Mouse (Mus musculus): ENCODE data around the gene Tomm70a.
A peak's percentile ranks its signal among the peaks of the same experiment; 100 is the strongest.
"Not testable (repeated sequence)": the region's sequence is repeated elsewhere in the genome, so short reads cannot be mapped to it uniquely, and the experiment has no call there.

Gene Tomm70a

DNA sequence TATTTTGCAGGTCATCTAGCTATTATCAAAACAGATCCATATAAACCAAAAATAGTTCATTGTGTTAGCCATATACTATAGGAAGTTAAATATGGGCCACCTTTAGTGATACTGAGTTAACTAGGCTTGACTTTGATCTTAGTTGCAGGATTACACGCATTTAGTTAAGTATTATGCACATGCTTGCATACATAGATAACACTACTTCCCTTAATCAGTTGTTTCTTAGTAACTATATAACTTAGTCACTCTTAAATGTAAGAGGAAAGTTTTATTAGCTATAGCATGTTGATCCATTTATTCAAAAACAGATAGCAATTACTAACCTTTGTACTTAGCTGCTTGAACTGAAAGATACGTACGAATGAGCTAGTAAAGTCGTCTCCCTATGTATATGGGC is 29.9 kb downstream of the Tomm70a start:
- DNase-seq (ENCODE audit: low spot score) = no peak

DNA sequence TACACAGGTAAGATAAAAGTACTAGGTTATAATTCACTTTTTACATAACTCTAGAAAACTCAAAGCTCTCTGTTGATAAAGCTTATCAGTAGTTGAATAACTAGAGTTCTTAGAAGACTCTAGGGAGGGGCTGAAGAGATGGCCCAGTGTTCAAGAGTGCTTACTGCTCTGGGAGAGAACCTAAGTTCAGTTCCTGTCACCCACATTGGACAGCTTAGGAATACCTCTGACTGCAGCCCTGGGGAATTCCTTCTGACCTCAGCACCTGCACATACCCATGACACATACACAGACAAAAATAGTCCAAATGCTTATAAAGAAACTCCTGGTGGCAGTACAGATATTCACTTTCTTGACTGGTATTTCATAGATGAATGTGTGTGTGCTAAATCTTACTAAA is 34.4 kb downstream of the Tomm70a start:
- DNase-seq (ENCODE audit: low spot score) = no peak

DNA sequence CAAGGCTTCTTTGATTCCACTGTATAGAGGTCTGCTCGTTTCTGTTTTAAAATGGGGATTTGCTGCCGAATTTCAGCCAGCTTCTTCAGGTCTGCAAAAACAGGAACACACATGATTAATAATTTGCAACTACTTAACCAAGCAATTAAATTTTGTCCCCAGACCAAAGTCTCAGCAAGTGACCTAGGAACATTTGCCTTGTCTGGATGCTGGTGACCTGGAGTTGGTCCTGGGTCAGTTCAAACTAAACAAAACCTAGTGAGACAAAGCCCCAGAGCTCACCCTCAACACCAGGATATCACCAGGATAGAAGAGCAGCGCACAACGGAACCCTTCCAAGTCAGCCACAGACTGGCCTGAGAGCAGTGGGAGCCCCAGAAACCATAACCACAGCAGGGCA is 35.6 kb downstream of the Tomm70a start:
- DNase-seq (ENCODE audit: low spot score) = no peak

DNA sequence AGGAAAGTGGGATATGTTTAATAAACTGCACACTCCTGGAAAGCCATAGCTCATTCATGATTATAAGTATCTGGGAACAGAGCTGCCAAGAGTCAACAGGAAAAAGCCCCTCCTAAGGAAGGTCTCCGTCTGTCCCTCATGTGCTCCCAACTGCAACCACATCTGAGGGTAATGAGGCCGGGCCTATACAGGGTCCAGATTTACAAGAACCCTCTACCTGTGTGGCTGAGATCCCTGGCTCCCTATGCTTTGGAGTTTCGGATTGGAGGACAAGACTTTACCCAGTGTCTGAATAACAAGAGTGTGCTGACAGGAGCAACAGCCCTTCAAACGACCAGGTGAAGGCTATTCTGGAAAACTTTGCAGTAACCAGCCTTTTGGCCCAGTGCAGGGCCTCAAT is 36.2 kb downstream of the Tomm70a start:
- DNase-seq (ENCODE audit: low spot score) = no peak

DNA sequence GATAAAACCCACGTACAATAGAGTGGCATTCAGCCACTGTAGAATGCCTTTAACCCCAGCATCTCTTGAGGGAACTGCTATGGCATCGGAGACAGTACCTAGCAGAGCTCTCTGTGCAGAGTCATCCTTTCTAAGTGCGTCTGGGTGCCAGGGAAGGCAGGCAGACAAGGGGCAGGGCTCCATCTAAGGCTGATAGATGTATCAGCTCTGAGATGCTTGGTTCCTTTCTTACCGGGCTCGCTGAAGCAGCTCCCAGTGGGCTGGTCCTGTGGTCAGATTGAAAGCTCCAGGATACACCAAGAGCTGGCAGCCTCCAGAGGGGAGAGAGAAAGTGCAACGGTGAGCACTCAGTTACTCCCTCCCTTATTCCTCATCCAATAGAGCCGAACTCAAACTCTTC is 38.3 kb downstream of the Tomm70a start:
- no peak for DNase-seq (ENCODE audit: low spot score)

DNA sequence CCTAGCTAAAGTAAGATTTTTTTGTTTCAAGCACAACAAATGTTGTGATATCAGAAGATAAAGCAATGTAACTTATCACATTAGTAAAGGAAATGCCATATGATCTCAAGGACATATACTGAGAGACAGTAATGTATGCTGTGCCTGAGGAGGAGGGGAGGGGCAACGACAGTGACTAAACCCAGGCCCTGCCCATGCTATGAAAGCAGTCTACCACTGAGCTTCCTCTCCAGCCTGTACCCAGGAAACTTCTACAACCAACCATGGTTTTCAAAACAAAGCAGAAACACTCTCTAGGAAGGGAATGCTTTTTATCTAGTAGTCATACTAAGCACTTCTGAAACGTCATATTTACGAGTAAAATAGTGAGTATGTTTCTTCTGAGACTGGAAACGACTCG is 41.3 kb downstream of the Tomm70a start:
- no peak for DNase-seq (ENCODE audit: low spot score)

DNA sequence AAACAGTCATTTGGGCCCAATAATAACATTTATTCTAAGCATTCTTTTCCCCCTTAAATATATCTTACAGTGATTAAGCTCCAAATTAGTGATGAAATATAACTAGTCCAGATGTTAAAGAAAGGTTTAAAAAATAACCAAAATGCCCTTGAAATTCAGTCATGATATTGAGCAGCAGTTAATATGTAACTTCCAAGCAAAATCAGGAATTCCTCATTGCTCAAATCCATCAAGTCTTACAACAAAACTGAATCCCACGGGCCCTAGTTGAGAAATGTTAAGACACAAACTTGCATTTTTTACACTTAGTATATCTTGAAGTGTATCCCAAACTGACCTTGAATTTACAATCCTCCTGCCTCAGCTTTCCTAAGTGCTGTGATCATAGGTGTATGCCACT is 42.2 kb downstream of the Tomm70a start:
- no peak for DNase-seq (ENCODE audit: low spot score)

DNA sequence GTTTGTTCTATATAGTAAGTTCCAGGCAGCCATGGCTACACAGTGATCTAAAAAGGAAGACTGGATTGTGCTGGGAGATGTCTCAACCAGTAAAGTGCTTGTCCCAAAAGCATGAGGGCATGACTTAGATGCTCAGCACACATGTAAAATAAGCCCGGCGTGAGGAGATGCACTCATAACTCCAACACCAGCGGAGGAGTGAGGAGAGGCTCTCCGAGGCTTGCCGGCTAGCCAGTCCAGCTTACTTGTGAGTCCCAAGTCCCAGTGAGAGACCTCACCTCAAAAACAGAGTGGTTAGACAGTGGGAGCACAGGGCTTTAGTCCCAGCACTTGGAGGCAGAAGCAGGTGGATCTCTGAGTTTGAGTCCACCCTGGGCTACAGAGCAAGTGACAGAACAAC is 43.7 kb downstream of the Tomm70a start:
- DNase-seq (ENCODE audit: low spot score) = no peak

DNA sequence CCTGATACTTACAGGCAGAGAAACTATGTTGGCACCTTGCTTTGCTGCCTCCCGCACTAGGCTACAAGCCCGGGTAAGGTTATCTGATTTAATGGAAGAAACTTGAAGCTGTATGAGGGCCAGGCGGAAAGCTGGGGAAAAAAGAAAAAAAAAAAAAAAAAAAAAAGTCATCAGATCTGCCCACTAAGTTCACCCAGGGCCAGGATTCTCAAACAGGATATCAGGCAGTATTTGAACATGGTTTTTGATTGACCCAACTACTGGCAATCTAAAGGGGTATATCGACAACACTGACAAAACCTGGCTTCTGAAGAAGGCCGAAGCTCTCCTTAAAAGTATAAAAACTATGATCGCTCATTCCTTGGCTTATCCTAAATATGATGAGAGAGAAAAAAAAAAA is 44.6 kb downstream of the Tomm70a start:
- DNase-seq (ENCODE audit: low spot score) = no peak

DNA sequence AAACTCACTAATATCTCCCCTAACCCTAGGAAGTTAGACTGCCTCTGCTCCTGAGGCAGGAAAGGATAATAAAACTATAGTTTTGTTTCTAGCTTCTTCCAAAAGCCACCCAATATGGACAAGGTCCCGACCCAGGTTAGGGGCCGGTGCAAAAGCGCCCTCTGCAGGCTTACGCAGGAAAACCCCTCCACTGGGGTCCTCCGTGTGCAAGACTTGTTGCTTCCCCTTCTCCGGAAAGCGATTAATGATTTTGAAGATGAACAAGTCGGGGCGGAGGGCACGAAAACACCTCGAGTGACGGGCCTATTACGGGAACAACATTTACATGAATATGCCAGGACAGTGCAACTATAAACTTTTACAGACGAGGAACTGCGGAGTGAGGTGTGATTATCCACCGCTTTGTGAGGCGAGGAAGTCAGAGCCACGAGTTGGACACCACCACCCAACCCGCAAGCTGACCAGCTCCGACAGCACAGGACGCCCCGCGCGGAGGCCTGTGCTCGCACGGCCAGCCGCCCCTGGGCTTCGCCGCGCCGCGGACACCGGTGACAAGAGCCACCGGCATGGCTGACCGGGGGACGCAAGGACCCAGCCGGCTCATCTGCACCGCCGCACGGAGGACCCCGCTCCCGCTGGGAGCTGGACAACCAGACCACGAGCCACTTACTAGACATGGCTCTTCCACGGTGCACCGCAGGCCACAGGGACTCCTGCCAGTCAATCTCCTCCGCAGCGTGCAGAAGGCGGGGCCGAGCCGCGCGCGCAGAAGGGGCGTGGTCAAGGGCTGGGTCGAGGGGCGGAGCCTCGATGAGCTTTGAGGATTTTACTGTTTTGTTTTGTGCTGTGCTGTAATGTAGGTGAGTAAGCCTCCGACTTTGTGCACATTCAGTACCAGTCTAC is 45.4 kb downstream of the Tomm70a start, which contains the start of gene Nit2:
Nit2 (minus strand) TSS at position 731 of the 903 bp plus-strand sequence.
- peak; percentile 81 for DNase-seq (ENCODE audit: low spot score)

DNA sequence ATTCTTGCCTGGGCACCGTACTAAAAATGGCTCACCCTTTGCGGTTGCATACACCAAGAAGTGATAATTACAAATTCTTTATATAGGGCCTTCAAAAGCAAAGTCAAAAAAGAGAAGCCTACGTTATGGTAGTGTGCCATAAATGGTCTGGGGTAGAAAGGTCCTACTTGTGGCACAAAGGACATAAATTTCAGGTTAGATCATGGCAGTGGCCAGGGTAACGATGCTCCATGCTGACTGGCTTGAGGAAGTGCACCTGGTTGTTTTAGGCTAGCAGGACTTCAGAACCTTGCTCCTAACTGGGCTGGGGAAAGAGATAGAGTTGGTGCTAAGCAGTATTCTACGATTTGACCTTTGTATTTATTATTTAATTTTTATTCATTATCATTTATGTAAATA is 46.0 kb downstream of the Tomm70a start:
- no peak for DNase-seq (ENCODE audit: low spot score)

DNA sequence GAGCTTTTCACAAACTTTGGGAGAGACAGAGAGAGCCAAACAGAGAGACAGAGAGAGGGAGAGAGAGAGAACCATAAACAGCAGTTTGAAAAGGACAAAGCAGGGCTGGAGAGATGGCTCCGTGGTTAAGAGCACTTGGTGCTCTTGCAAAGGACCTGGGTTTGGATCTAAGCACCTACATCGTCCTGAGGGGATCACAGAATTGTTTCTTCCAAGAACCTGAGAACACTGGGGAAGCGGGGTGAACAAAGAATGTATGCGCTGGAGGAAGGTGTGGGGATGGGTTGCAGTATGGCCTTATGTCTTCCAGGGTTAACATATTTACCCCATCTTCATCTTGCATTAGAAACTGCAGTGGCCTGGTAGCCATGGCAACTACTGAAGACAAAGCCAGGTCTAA is 46.7 kb downstream of the Tomm70a start:
- DNase-seq (ENCODE audit: low spot score) = no peak

DNA sequence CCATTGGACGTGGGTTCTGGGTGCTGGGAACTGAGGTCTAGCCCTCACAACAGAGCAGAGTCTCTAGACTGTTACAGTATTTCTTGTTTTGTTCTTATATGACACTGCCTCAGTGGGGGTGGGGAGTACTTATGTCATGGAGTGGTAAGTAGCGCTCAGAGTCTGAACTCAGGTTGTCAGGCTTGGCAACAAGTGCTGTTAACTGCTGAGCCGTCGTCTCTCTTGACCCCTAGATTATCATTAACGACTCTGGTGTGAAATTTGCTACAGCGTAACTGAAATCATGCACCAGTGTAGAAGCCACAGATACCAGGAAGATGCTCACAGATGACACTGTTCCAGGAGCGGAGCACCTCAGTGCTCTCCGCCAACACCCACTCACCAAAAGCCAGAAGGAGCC is 49.7 kb downstream of the Tomm70a start:
- DNase-seq (ENCODE audit: low spot score) = no peak

DNA sequence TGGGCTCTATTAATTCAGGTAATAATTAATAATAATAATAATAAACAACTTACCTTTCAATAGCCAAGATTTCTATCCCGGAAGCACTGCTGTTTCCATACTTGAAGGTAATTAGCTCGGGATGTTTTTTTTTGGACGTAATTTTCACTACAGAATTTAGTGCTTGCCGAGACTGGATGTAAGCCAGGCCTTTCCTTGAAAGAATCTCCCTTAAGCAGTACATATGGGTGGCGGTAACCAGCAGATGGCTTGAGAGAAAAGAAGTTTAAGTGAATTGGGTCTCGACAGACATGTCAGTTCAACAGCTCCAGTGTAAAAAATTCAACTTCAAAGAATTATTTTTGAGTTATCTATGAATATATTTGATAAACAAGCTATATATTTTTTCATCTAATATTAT is 50.1 kb downstream of the Tomm70a start:
- no peak for DNase-seq (ENCODE audit: low spot score)

DNA sequence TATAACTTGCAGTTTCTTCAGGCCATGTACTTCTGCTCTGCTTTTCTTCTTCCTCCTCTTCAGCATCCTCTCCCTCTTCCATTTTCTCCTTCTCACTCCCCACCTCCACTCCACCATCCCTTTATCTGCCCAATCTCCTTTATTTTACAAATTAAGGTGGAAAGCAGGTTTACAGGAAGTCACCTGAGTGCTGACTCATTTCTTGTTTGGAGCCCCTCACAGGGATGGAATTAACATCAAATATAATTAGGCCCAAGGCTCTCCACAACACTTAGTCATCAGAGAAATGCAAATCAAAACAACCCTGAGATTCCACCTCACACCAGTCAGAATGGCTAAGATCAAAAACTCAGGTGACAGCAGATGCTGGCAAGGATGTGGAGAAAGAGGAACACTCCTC is 53.0 kb downstream of the Tomm70a start:
- not testable (repeated sequence) for DNase-seq (ENCODE audit: low spot score)

DNA sequence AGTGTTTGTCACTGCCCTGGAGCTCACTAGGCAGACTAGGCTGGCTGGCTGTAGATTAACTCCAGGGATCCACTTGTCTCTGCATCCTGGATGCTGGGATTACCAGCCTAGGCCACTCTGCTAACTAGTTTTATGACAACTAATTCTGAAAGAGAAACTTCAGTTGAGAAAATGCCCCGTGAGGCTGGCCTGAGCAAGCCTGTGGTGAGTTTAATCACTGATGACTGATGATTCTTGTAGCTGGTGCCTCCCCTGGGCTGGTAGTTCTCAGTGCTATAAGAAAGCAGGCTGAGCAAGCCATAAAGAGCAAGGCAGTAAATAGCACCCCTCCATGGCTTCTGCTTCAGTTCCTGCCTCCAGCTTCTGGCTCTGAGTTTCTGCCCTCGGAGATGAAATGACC is 54.2 kb downstream of the Tomm70a start:
- no peak for DNase-seq (ENCODE audit: low spot score)

DNA sequence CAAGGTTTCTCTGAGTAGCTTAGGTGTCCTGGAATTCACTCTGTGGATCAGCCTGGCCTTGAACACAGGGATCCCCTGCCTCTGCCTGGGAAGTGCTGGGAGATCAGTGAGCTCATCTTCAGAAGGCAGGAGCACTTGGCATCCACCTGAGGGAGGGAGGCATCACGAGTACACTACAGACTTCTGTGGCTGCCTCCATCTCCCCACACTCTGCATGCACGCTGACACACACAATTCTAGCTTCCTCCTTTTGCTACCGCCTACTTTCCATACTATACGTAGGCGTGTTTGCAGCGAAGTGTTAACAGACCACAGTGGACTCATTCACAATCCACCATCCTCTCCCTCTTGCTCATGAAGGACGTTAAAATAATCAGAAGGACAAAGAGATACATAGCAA is 54.8 kb downstream of the Tomm70a start:
- DNase-seq (ENCODE audit: low spot score) = no peak

DNA sequence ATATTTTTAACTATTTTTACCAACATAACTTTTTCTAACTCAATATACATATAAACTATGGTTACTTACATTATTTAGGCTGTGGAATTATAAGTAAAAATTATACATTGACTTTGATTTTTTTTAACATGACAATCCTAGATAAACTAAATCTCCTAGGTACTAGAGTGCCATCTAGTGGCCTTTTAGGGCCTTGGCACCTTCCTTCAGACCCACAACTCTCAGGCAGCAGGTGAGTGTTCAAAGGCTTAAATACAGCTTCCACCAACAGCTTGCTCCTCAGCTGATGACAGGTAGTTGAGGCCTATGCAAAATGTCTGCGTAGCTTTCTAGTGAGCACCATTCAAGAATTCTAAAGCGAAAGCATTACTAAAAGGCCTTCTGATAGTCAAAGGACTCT is 55.8 kb downstream of the Tomm70a start:
- DNase-seq (ENCODE audit: low spot score) = peak; percentile 53

DNA sequence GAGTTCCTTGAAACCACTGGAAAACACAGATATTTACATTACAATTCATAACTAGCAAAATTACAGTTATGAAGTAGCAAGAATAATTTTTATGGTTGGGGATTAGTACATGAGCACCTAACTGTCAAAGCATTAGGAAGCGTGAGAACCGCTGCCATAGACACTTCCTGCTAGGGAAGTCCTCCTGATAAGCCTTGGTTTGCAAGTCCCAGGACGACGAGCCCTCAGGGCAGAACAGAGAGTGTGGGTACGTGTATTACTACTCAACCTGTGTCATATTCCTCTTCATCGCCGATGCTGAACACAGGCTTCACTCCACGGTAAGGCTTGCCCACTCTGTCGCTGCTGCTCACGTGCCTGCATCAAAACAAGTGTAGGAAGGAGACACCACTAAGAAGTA is 56.2 kb downstream of the Tomm70a start:
- no peak for DNase-seq (ENCODE audit: low spot score)

DNA sequence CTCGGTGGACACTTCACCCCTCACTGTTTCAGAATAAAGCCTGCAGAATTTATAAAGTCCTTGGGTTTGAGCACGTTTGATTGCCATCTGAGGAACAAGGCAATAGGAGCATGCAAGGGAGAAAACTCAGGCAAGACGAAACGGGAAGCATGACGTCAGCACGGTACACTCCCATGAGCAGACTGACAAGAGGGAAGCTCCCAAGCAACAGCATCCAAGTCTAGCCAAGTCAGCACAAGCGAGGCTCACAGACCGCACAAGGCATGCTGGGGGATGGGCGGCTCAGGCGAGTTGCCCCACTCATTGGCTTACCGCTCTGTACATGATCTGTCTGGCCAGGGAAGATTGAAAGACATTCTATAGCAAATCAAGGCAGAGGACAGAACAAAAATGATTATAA is 59.7 kb downstream of the Tomm70a start:
- no peak for DNase-seq (ENCODE audit: low spot score)

DNA sequence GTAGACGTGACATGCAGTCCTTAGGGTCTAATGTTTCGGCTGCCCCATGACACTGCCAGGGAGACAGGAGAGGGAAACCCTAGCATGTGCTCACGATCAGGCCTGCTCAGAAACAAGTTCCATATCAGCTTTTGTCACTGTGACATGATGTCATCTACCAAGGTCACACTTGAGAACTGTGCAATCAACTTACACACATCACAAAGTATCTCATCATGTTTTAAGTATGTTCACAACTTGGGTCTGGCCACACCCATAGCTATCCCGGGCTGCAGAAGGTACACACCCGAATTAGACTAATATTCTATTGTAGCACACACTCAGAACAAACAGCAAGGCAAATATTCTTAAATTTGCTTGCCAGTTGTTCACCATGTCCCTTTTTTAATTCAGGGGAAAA is 60.5 kb downstream of the Tomm70a start:
- no peak for DNase-seq (ENCODE audit: low spot score)

DNA sequence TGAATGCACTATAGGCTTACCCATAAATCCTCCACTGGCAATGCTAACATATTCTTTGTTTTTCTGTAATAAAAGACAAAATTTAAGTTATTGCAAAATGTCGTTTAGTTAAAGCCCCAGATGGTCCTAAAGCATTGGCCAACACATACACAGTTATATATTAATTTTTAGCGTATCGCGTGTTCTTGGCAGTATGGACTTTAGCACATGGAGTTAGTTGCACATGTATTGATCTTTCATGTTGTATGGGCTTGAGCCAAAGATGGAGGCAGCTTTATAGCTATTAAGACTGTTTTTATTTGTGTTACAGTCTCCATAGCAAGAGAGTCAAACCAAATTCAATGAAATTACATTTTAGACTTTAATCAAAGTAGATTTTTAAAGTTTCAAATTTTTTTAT is 65.1 kb downstream of the Tomm70a start:
- no peak for DNase-seq (ENCODE audit: low spot score)

DNA sequence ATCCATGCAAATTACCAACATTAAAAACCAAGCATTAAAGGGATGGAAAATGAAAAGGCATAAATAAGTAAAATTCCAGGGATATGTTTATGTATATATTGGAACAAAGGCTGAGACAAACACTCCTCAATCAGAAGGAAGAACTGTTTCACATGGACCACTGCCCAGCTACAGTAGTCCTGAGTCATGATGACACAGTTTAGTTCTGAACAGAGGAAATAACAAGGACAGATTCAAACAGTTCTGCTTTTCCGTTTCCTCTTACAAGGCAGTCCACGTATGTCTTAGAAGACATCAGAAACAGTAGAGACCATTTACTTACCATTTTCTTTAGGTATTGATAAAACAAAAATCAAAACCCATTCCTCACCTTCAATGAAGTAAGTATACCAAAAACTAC is 68.0 kb downstream of the Tomm70a start:
- DNase-seq (ENCODE audit: low spot score) = no peak

DNA sequence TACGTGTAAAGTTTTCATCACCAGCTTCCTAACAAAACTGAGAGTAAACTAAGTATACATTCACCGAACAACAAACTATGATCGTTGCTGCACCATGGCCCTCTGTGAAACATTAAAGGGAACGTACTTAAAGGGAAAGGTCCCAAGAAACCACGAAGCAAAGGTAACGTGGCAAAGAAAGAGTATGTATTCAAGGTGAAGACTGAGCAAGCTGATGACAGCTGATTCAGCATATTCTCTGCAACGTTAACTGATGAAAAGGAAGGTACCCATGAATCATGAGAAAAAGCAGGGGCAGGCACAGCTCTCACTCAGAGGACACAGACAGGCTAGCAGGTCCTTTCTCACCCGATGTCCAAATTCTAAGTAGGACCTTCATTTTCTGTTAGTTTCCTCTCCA is 68.9 kb downstream of the Tomm70a start:
- DNase-seq (ENCODE audit: low spot score) = no peak

All from MN1 (cell line).